Mouse (Mus musculus): ENCODE measurements at regions not wholly inside any gene's neighbourhood (a gene's known extent, or its start where the extent isn't known, plus 50 kb on each side); places are given as distances from the start of the nearest gene placed in this dataset.

GRCm38 (mm10) chr1:186271436-186271835 lies 154.3 kb upstream of the Lyplal1 start:
- ChIA-PET POLR2A (no interaction called here), CTCF (no interaction called here)

- ChIA-PET POLR2A (no interaction called here), CTCF (no interaction called here)
Observed at GRCm38 (mm10) chr1:186267317-186267716, 150.2 kb upstream of the Lyplal1 start.

GRCm38 (mm10) chr1:186264639-186265038 lies 147.5 kb upstream of the Lyplal1 start:
- ChIA-PET CTCF (no interaction called here), POLR2A (no interaction called here)

- CTCF ChIA-PET, result no interaction called here
- POLR2A ChIA-PET, result interaction anchor here in 1 of 4 experiments (1.1 kb wide), 1 partner anchor 23 kb away, joined by 3 read pairs; no protein-coding TSS in a partner anchor
Observed at GRCm38 (mm10) chr1:186263955-186264354, 146.8 kb upstream of the Lyplal1 start.

- CTCF ChIA-PET, result no interaction called here
- POLR2A ChIA-PET, result interaction anchor here in 1 of 4 experiments (0.6 to 1.1 kb wide), 2 partner anchors 24 to 537 kb away, joined by 3 read pairs; no protein-coding TSS in a partner anchor
Observed at GRCm38 (mm10) chr1:186263196-186263595, 146.1 kb upstream of the Lyplal1 start.

- POLR2A ChIA-PET, result interaction anchor here in 1 of 4 experiments (1.0 to 1.8 kb wide), 5 partner anchors 11 to 24 kb away, joined by 3 to 8 read pairs (median 4); no protein-coding TSS in a partner anchor
- CTCF ChIA-PET, result interaction anchor here in 1 of 4 experiments (0.5 kb wide), 1 partner anchor 451 kb away, joined by 3 read pairs; no protein-coding TSS in a partner anchor
Observed at GRCm38 (mm10) chr1:186262040-186262439, 144.9 kb upstream of the Lyplal1 start.

- ChIA-PET CTCF (interaction anchor here in 3 of 4 experiments (0.5 to 1.4 kb wide), 6 partner anchors 20 to 458 kb away, joined by 3 read pairs; no protein-coding TSS in a partner anchor), POLR2A (interaction anchor here in 2 of 4 experiments (0.6 to 1.8 kb wide), 10 partner anchors 11 to 579 kb away, joined by 3 to 8 read pairs (median 4); no protein-coding TSS in a partner anchor)
Observed at GRCm38 (mm10) chr1:186261326-186261833, 144.3 kb upstream of the Lyplal1 start.

GRCm38 (mm10) chr1:186257611-186258010 lies 140.5 kb upstream of the Lyplal1 start:
- POLR2A ChIA-PET, result interaction anchor here in 1 of 4 experiments (1.6 kb wide), 1 partner anchor 11 kb away, joined by 4 read pairs; no protein-coding TSS in a partner anchor
- CTCF ChIA-PET, result no interaction called here

GRCm38 (mm10) chr1:186255476-186256080 lies 138.5 kb upstream of the Lyplal1 start:
- CTCF ChIA-PET, result interaction anchor here in 1 of 4 experiments (0.7 kb wide), 1 partner anchor 1094 kb away, joined by 6 read pairs; no protein-coding TSS in a partner anchor
- POLR2A ChIA-PET, result interaction anchor here in 1 of 4 experiments (0.7 to 1.5 kb wide), 5 partner anchors 11 to 480 kb away, joined by 3 to 4 read pairs (median 3); no protein-coding TSS in a partner anchor

- CTCF ChIA-PET, result interaction anchor here in 1 of 4 experiments (1.4 kb wide), 1 partner anchor 18 kb away, joined by 3 read pairs; no protein-coding TSS in a partner anchor
- POLR2A ChIA-PET, result interaction anchor here in 2 of 4 experiments (0.7 to 2.2 kb wide), 6 partner anchors 12 to 510 kb away, joined by 3 to 5 read pairs (median 3); no protein-coding TSS in a partner anchor
Observed at GRCm38 (mm10) chr1:186254500-186254899, 137.4 kb upstream of the Lyplal1 start.

- CTCF ChIA-PET, result no interaction called here
- POLR2A ChIA-PET, result no interaction called here
Observed at GRCm38 (mm10) chr1:186252551-186252950, 135.4 kb upstream of the Lyplal1 start.

GRCm38 (mm10) chr1:186250316-186250715 lies 133.2 kb upstream of the Lyplal1 start:
- ChIA-PET POLR2A (interaction anchor here in 1 of 4 experiments (1.0 to 1.2 kb wide), 2 partner anchors 11 to 13 kb away, joined by 3 to 8 read pairs; no protein-coding TSS in a partner anchor), CTCF (interaction anchor here in 2 of 4 experiments (0.6 to 2.2 kb wide), 2 partner anchors 9 to 16 kb away, joined by 3 to 9 read pairs; no protein-coding TSS in a partner anchor)

- ChIA-PET CTCF (interaction anchor here in 1 of 4 experiments (2.2 kb wide), 1 partner anchor 8 kb away, joined by 9 read pairs; no protein-coding TSS in a partner anchor), POLR2A (interaction anchor here in 1 of 4 experiments (1.2 kb wide), 1 partner anchor 12 kb away, joined by 3 read pairs; no protein-coding TSS in a partner anchor)
Observed at GRCm38 (mm10) chr1:186249214-186249613, 132.1 kb upstream of the Lyplal1 start.

- CTCF ChIA-PET, result interaction anchor here in 1 of 4 experiments (0.5 kb wide), 1 partner anchor 580 kb away, joined by 6 read pairs; no protein-coding TSS in a partner anchor
- POLR2A ChIA-PET, result interaction anchor here in 1 of 4 experiments (1.4 kb wide), 1 partner anchor 15 kb away, joined by 6 read pairs; no protein-coding TSS in a partner anchor
Observed at GRCm38 (mm10) chr1:186245723-186246440, 128.8 kb upstream of the Lyplal1 start.

- POLR2A ChIA-PET, result interaction anchor here in 1 of 4 experiments (1.0 kb wide), 1 partner anchor 14 kb away, joined by 4 read pairs; no protein-coding TSS in a partner anchor
Observed at GRCm38 (mm10) chr1:186241112-186241511, 124.0 kb upstream of the Lyplal1 start.

GRCm38 (mm10) chr1:186237556-186237955 lies 120.4 kb upstream of the Lyplal1 start:
- CTCF ChIA-PET, result no interaction called here
- POLR2A ChIA-PET, result interaction anchor here in 1 of 4 experiments (0.6 kb wide), 1 partner anchor 17 kb away, joined by 3 read pairs; no protein-coding TSS in a partner anchor

More at GRCm38 (mm10) chr1:186241112-186241511, 124.0 kb upstream of the Lyplal1 start:
- CTCF ChIA-PET, result interaction anchor here in 3 of 4 experiments (0.6 to 1.9 kb wide), 4 partner anchors 9 to 472 kb away, joined by 3 to 9 read pairs (median 3); no protein-coding TSS in a partner anchor

GRCm38 (mm10) chr1:186236267-186237020 lies 119.3 kb upstream of the Lyplal1 start:
- ChIA-PET POLR2A (interaction anchor here in 1 of 4 experiments (0.7 to 1.8 kb wide), 3 partner anchors 14 to 19 kb away, joined by 3 read pairs; no protein-coding TSS in a partner anchor), CTCF (interaction anchor here in 2 of 4 experiments (0.6 to 0.7 kb wide), 3 partner anchors 17 to 748 kb away, joined by 3 read pairs; no protein-coding TSS in a partner anchor)

GRCm38 (mm10) chr1:186234536-186234935 lies 117.4 kb upstream of the Lyplal1 start:
- POLR2A ChIA-PET, result no interaction called here
- CTCF ChIA-PET, result interaction anchor here in 1 of 4 experiments (0.6 kb wide), 1 partner anchor 16 kb away, joined by 3 read pairs; no protein-coding TSS in a partner anchor
